Mouse (Mus musculus): ENCODE data around the gene Mrps24. TPM values are rescaled to one million over a fixed set of nuclear protein-coding genes. Genes with fewer than 3 reads are reported as not detected.

Gene Mrps24
- polyA plus RNA-seq, 1 experiment from 2014 or later: 204 TPM

DNA sequence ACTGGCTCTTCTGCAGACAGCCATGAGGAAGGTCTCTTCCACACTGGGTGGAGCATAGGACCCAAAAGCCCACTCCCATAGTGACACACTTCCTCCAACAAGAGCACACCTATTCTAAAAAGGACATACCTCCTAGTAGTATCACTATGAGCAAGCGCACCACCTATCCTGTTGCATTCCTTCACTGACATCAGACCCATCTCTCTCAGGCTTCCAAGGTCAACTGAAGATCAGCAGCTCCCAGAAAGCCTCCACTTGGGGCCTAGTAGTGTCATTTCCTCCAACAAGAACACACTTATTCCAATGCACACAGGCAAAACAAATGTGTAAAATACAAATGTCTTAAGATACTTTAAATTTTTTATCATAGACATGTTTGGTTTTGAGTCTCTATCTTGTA is 13.7 kb downstream of the Mrps24 start:
- Histone ChIP-seq H3K4me3 (ENCODE audit: low read depth, low read length) (no peak overlapping the region), H3K9ac (ENCODE audit: low read depth, low read length) (no peak overlapping the region), H3K4me1 (replicated peaks; ENCODE audit: control insufficient read depth, insufficient read depth, low read length) (peaks cover 10% of the 10 kb centered on the region), H3K27ac (ENCODE audit: low read depth, low read length) (no peak overlapping the region), H3K27me3 (replicated peaks; ENCODE audit: control insufficient read depth, insufficient read depth, low read length) (no peaks in the 10 kb centered on the region), H3K36me3 (ENCODE audit: control insufficient read depth, insufficient read depth, low read length) (peaks cover 14% of the 10 kb centered on the region), H3K4me2 (no peak overlapping the region), H3K9me3 (ENCODE audit: control insufficient read depth, low read length) (no peaks in the 10 kb centered on the region)
- no peak for DNase-seq (ENCODE audit: low spot score)
- no peak for ATAC-seq (replicated peaks; ENCODE audit: low FRiP score)
- 91% methylated on average over 1 of the region's 1 CpGs for WGBS

DNA sequence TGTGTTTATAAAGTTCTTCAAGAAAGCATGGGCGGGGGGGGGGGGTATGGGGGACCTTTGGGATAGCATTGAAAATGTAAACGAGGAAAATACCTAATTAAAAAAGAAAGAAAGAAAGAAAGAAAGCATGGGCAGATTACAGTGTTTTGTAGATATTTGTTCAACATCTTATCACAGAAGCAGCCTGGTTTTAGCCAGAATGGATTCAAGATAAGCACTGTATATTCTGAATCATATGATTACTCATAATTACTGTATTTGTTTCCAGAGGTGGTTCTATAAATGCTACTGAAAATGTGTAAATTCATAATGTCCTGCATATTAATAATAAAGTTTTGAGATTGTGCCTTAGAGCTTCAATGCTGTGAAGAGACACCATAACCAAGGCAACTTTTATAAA is 14.2 kb downstream of the Mrps24 start:
- 68% methylated on average over 2 of the region's 2 CpGs for WGBS
- Histone ChIP-seq H3K27ac (ENCODE audit: low read depth, low read length) (no peak overlapping the region), H3K4me2 (no peak overlapping the region), H3K9ac (ENCODE audit: low read depth, low read length) (no peak overlapping the region), H3K36me3 (ENCODE audit: control insufficient read depth, insufficient read depth, low read length) (peaks cover 14% of the 10 kb centered on the region), H3K27me3 (replicated peaks; ENCODE audit: control insufficient read depth, insufficient read depth, low read length) (no peaks in the 10 kb centered on the region), H3K9me3 (ENCODE audit: control insufficient read depth, low read length) (no peaks in the 10 kb centered on the region), H3K4me3 (ENCODE audit: low read depth, low read length) (no peak overlapping the region), H3K4me1 (replicated peaks; ENCODE audit: control insufficient read depth, insufficient read depth, low read length) (peaks cover 6% of the 10 kb centered on the region)
- DNase-seq (ENCODE audit: low spot score): no peak
- ATAC-seq (replicated peaks; ENCODE audit: low FRiP score): no peak

DNA sequence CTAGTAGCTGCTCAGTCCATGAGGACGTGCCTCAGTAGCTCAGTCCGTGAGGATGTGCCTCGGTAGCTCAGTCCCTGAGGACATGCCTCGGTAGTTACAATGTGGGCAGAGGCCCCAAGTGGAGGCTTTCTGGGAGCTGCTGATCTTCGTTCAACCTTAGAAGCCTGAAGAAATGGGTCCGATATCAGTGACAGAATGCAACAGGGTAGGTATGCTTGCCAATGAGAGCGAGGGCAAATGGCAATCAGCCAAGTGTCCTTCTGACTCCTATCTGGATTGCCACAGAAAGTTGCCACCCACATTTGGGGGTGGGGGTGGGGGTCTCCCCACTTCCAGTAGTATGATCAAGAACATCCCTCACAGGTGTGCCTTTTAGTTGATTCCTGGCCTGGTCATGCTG is 14.7 kb downstream of the Mrps24 start:
- DNase-seq (ENCODE audit: low spot score) (no peak), ATAC-seq (replicated peaks; ENCODE audit: low FRiP score) (no peak)
- H3K4me1 ChIP-seq (replicated peaks; ENCODE audit: control insufficient read depth, insufficient read depth, low read length): peaks cover under 1% of the 10 kb centered on the region; the same call in 1 of the 2 replicates
- H3K36me3 ChIP-seq (ENCODE audit: control insufficient read depth, insufficient read depth, low read length): peaks cover 14% of the 10 kb centered on the region
- H3K9me3 ChIP-seq (ENCODE audit: control insufficient read depth, low read length): no peaks in the 10 kb centered on the region
- H3K4me3 ChIP-seq (ENCODE audit: low read depth, low read length): no peak overlapping the region
- H3K27me3 ChIP-seq (replicated peaks; ENCODE audit: control insufficient read depth, insufficient read depth, low read length): no peaks in the 10 kb centered on the region
- H3K9ac ChIP-seq (ENCODE audit: low read depth, low read length): no peak overlapping the region
- no peak overlapping the region for H3K27ac ChIP-seq (ENCODE audit: low read depth, low read length)
- no peak overlapping the region for H3K4me2 ChIP-seq
- WGBS: 90% methylated on average over 7 of the region's 7 CpGs

DNA sequence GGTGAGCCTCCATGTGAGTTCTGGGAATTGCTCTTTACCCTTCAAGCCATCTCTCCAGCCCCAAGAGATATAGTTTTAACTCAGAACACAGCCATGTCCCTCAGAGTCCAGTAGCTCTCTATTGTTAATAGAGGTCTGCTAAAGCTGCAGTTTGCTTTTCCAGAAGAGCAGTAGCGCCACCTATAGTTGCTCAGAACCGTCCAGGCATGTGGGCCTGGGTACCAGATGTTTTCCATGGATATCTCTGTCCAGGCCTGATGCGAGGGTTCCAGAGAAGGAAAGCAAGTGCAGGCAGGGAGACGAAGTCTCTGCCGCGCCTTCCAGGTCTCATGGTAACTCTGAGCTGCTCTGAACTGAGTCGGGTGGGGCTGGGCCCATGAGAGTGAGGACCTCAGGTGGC is 23.7 kb downstream of the Mrps24 start:
- 28% methylated on average over 7 of the region's 7 CpGs for WGBS
- Histone ChIP-seq H3K9me3 (ENCODE audit: control insufficient read depth, low read length) (no peaks in the 10 kb centered on the region), H3K4me3 (ENCODE audit: low read depth, low read length) (no peak overlapping the region), H3K27me3 (replicated peaks; ENCODE audit: control insufficient read depth, insufficient read depth, low read length) (no peaks in the 10 kb centered on the region), H3K9ac (ENCODE audit: low read depth, low read length) (no peak overlapping the region), H3K36me3 (ENCODE audit: control insufficient read depth, insufficient read depth, low read length) (no peaks in the 10 kb centered on the region), H3K4me1 (replicated peaks; ENCODE audit: control insufficient read depth, insufficient read depth, low read length) (no peaks in the 10 kb centered on the region), H3K27ac (ENCODE audit: low read depth, low read length) (no peak overlapping the region), H3K4me2 (no peak overlapping the region)
- DNase-seq (ENCODE audit: low spot score) (no peak), ATAC-seq (replicated peaks; ENCODE audit: low FRiP score) (no peak)

DNA sequence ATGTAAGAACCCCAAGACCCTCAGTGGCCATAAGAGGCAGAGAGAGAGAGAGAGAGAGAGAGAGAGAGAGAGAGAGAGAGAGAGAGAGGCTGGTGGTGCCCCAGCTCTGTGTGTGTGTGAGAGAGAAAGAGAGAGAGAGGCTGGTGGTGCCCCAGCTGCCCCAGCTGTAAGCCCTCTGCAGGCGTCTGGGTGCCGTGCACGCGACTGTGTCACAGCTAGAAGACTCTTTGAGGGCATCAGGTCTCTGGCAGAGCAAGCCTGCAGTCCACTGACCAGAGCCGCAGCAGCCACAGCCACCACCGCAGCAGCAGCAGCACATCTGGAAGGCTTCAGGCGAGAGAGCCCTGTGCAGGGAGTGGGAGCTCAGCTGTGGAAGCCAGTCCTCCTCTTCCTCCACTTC is 31.2 kb downstream of the Mrps24 start:
- 31% methylated on average over 7 of the region's 7 CpGs for WGBS
- Histone ChIP-seq H3K4me1 (replicated peaks; ENCODE audit: control insufficient read depth, insufficient read depth, low read length) (no peaks in the 10 kb centered on the region), H3K9ac (ENCODE audit: low read depth, low read length) (no peak overlapping the region), H3K36me3 (ENCODE audit: control insufficient read depth, insufficient read depth, low read length) (no peaks in the 10 kb centered on the region), H3K27me3 (replicated peaks; ENCODE audit: control insufficient read depth, insufficient read depth, low read length) (no peaks in the 10 kb centered on the region), H3K9me3 (ENCODE audit: control insufficient read depth, low read length) (no peaks in the 10 kb centered on the region), H3K4me3 (ENCODE audit: low read depth, low read length) (no peak overlapping the region), H3K4me2 (no peak overlapping the region), H3K27ac (ENCODE audit: low read depth, low read length) (no peak overlapping the region)
- DNase-seq (ENCODE audit: low spot score) (peak; percentile 31), ATAC-seq (replicated peaks; ENCODE audit: low FRiP score) (no peak)

DNA sequence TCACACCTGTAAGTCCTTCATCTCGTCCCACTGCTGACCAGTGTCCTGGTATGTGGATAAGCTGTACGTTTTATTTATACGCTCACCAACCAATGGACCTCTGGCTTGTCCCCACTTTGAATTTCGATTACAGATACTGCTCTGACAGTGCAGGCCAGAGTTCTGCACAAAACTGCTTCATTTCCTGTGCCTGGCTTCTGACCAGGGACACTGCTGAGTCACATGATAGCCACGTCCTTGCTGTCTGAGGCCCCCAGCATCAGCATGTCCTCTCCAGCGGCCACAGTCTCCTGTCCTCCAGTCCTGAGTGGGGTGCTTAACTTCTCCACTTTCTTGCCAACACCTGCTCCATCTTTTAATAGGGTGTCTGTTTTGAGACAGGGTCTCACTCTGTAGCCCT is 32.9 kb downstream of the Mrps24 start:
- ATAC-seq (replicated peaks; ENCODE audit: low FRiP score): no peak
- Histone ChIP-seq H3K4me1 (replicated peaks; ENCODE audit: control insufficient read depth, insufficient read depth, low read length) (no peaks in the 10 kb centered on the region), H3K9me3 (ENCODE audit: control insufficient read depth, low read length) (no peaks in the 10 kb centered on the region), H3K27me3 (replicated peaks; ENCODE audit: control insufficient read depth, insufficient read depth, low read length) (no peaks in the 10 kb centered on the region), H3K36me3 (ENCODE audit: control insufficient read depth, insufficient read depth, low read length) (no peaks in the 10 kb centered on the region), H3K9ac (ENCODE audit: low read depth, low read length) (no peak overlapping the region), H3K4me3 (ENCODE audit: low read depth, low read length) (no peak overlapping the region), H3K27ac (ENCODE audit: low read depth, low read length) (no peak overlapping the region), H3K4me2 (no peak overlapping the region)
- DNase-seq (ENCODE audit: low spot score): peak; percentile 18
- WGBS: 65% methylated on average over 6 of the region's 6 CpGs

Other genes with a start within 250 kb of the Mrps24 start
- gene Xbp1, start 195.0 kb downstream of the Mrps24 start, polyA plus RNA-seq (2014; fragmentation: Nextera tagmentation; extraction: Ambion mirVana): 149 TPM in 2 replicates
- gene Ccdc117, start 173.5 kb downstream of the Mrps24 start, polyA plus RNA-seq (2014; fragmentation: Nextera tagmentation; extraction: Ambion mirVana): 22.3 and 24.6 TPM in 2 replicates
- gene Ankrd36, start 146.0 kb downstream of the Mrps24 start, polyA plus RNA-seq (2014; fragmentation: Nextera tagmentation; extraction: Ambion mirVana): 0.73 and 0.82 TPM in 2 replicates
- gene Urgcp, start 46.7 kb upstream of the Mrps24 start, polyA plus RNA-seq (2014; fragmentation: Nextera tagmentation; extraction: Ambion mirVana): 17.0 and 17.1 TPM in 2 replicates
- gene Dbnl, start 72.8 kb upstream of the Mrps24 start, polyA plus RNA-seq (2014; fragmentation: Nextera tagmentation; extraction: Ambion mirVana): 104 and 110 TPM in 2 replicates
- gene Pgam2, start 88.1 kb upstream of the Mrps24 start, polyA plus RNA-seq (2014; fragmentation: Nextera tagmentation; extraction: Ambion mirVana): 6.0 and 12.1 TPM in 2 replicates
- gene Polm, start 122.3 kb upstream of the Mrps24 start, polyA plus RNA-seq (2014; fragmentation: Nextera tagmentation; extraction: Ambion mirVana): 6.0 and 6.2 TPM in 2 replicates
- gene Aebp1, start 146.3 kb upstream of the Mrps24 start, polyA plus RNA-seq (2014; fragmentation: Nextera tagmentation; extraction: Ambion mirVana): 11.3 TPM in 2 replicates
- gene Pold2, start 162.6 kb upstream of the Mrps24 start, polyA plus RNA-seq (2014; fragmentation: Nextera tagmentation; extraction: Ambion mirVana): 151 and 158 TPM in 2 replicates
- 73.1 and 156 TPM in 2 replicates for gene Myl7, start 183.1 kb upstream of the Mrps24 start, polyA plus RNA-seq (2014; fragmentation: Nextera tagmentation; extraction: Ambion mirVana)
- 0.35 and 0.45 TPM in 2 replicates for gene Gck, start 234.4 kb upstream of the Mrps24 start, polyA plus RNA-seq (2014; fragmentation: Nextera tagmentation; extraction: Ambion mirVana)
- gene Ykt6, start 240.0 kb upstream of the Mrps24 start, polyA plus RNA-seq (2014; fragmentation: Nextera tagmentation; extraction: Ambion mirVana): 18.4 TPM in 2 replicates